Comparison of ENCODE assay signal across 15 mouse cellular contexts in genomic region chr3:63440426-63441125, GRCm38 (mm10). TPM values are rescaled to one million over a fixed set of nuclear protein-coding genes. Genes with fewer than 3 reads are reported as not detected.
DNase-seq lines count a peak whose midpoint lies in the region.
"Had no signal": no experiment of that assay in that cellular context is flagged by ENCODE, and none has a peak within 500 bp of the region (broad histone marks: within the 10 kb centered on the region; RNA-seq: fewer than 3 reads in every experiment).

No protein-coding gene starts in this region.

- peak; percentile 50 for DNase-seq in gastrocnemius, adult 18-20 months (ENCODE audit: low spot score)
- DNase-seq in gastrocnemius, postnatal 10 days, result no peak
- peak; percentile 57 for DNase-seq in 3T3-L1 (ENCODE audit: low read depth, low spot score)
- DNase-seq in heart, adult 8-10 months (ENCODE audit: low spot score), result peak; percentile 69
- peak; percentile 54 for DNase-seq in lung, postnatal 10 days
- no peak for DNase-seq in right cerebral cortex, postnatal 14 days
- DNase-seq in kidney, postnatal 4 days, result no peak
- DNase-seq in spleen, postnatal 4 days (ENCODE audit: low spot score in 2 of 2), result no peak
- DNase-seq: cerebellum, postnatal 36 days; midbrain, embryonic 14.5 days; thymus, adult 18-20 months had no signal

RNA-seq across cellular contexts. Expression of gene Gm34302, which starts 43.1 kb away (rescaled TPM):
- total RNA-seq in gastrocnemius, adult 18-20 months (2021), result 10 to 100 TPM; 76.9 to 85.7 TPM
- 10 to 100 TPM; 18.6 to 45.6 TPM for total RNA-seq in gastrocnemius, postnatal 10 days (2021)
- 1,000 to 10,000 TPM; 1,239 to 2,049 (median 1,626) TPM for total RNA-seq in heart, adult 8-10 months (2022)
- total RNA-seq: hematopoietic stem cell, adult 5-6 weeks; left cerebral cortex, postnatal 14 days; liver, adult 2 months; MEL had no signal

Comparison
In these comparisons a context has a peak if more than half of its experiments do, and no peak if none do; other contexts are left out.
1. DNase-seq: peak in gastrocnemius, adult 18-20 months (single experiment), 3T3-L1 (single experiment), heart, adult 8-10 months (single experiment) and lung, postnatal 10 days (single experiment); none in gastrocnemius, postnatal 10 days (single experiment), right cerebral cortex, postnatal 14 days (single experiment), kidney, postnatal 4 days (0 of 2) and spleen, postnatal 4 days (0 of 2).
2. RNA of gene Gm34302, which starts 43.1 kb away (total RNA-seq): 1,239 to 2,049 TPM in heart, adult 8-10 months; 76.9 to 85.7 TPM in gastrocnemius, adult 18-20 months and 18.6 to 45.6 TPM in gastrocnemius, postnatal 10 days; every median in the first group is over 10 times any median in the second.